Mouse (Mus musculus) C2C12 (cell line): ENCODE measurements around the gene Elf1.

Source experiments
- CTCF ChIP-seq: IDR thresholded peaks from one replicate; pipeline ENCODE4 v1.5.1; 2011; ENCODE audit not compliant: control insufficient read depth, insufficient read depth, insufficient read length
- MAX ChIP-seq: IDR thresholded peaks from one replicate; pipeline ENCODE4 v1.6.1; 2011; ENCODE audit warnings: mild to moderate bottlenecking, control low read depth
- USF1 ChIP-seq: IDR thresholded peaks from one replicate; pipeline ENCODE4 v1.6.1; 2011; ENCODE audit warnings: low read depth, mild to moderate bottlenecking, control low read depth, moderate library complexity

- no peak for TF ChIP-seq MAX
- TF ChIP-seq CTCF = no peak
- no peak for TF ChIP-seq USF1
These were observed 40.3 kb upstream of the Elf1 start for GRCm38 (mm10) chr14:79440655-79441054.
